Mouse (Mus musculus) cerebellum, adult 8-10 months (tissue): Measurements from ENCODE around the gene Ttyh3.

Experiments used
- DNase-seq: peaks from one replicate; pipeline ENCODE4 v3.0.0; 2022

Gene Ttyh3

DNA sequence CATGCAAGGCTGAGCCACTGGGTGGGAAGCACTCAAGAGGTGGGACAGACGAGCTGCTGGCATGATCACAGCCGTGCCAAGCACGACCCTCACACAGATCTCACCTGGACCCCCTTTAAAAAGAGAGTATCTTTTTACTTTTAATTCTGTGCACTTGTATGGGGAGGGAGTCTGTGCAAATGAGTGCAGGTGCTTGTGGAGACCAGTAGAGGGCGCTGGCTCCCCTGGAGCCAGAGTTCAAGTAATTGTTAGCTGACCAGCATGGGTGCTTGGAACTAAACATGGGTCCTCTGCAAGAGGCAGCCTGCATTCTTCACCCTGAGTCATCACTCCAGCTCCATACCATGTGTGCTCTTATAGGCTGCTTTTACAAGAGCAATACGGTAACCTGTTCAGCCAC is 21.3 kb downstream of the Ttyh3 start:
- no peak for DNase-seq

DNA sequence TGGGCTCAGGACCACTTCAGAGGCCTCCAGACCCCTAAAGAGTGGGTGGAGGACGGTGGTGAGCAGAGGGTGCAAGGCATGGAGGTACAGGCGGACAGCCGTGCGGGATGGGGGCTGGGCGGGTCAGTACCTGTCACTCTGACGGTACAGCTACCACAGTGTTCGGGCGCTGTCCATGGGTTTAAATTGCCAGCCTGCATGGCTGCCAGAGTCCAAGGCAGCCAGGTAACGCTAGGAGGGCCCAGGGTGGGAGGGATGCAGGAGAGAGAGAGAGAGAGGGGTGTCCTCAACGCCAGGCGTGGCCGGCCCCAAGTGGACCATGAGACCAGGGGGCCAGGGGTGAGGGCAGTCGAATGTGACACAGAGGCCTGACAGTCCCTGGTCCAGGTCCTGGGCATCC is 23.9 kb downstream of the Ttyh3 start:
- DNase-seq: no peak

- no peak for DNase-seq
Measured at GRCm38 (mm10) chr5:140624238-140624637, 24.6 kb downstream of the Ttyh3 start.

GRCm38 (mm10) chr5:140623791-140624190 is 25.0 kb downstream of the Ttyh3 start:
- no peak for DNase-seq

- DNase-seq: no peak
Measured at GRCm38 (mm10) chr5:140622978-140623670, 25.7 kb downstream of the Ttyh3 start.

DNA sequence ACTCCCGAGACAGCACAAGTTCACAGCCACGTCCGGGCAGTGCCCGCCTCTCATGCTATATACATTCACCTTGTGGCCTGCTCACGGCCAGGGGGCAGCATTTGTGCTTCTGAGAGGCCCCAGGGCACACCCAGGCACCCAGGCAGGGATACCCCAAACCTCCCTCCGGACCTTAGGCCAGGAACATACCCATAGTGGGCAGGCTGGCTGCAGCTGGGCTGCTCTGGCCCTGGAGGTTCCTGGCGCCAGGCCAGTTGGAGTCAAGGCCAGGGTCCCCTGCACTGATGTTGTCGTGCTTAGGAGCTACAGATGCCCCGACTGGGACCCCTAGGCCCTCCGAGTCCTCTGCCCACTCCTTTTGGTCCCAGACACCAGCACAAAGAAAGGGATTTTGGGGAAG is 27.3 kb downstream of the Ttyh3 start:
- no peak for DNase-seq

GRCm38 (mm10) chr5:140621092-140621491 is 27.7 kb downstream of the Ttyh3 start:
- no peak for DNase-seq

DNA sequence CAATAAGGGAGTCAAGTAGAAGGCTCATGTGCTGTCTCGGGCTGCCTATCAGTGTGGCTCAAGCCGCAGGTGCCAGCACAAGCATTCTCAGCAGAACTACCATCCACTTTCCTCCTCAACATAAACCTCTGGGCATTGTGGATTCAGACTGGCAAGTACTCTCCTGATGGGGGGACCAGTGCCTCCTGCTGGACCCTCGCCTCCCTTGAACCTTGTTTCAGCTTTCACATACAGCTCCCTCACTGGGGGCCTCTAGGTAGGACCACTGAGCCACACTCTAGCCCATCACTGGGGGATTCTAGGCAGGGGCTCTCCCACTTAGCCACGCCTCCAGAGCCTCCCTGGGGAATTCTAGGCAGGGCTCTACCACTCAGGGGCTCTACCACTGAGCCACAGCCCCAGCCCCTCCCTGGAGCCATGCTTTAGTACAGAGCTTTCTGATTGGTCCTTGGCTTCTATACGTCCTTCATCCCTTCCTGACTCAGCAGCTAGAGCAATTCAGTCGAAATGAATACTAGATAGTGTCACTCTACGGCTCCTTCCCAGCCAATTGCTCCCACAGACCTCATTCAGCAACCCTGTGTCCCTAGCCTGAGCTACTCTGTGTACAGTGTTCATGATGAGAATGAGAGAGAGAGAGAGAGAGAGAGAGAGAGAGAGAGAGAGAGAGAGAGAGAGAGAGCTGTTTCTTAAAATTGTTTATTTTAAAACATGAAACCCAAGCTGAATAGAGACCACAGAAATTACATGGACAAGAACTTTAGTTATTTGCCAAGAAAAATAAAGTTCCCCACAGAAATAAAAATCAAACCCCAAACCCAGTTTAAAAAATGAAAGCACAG is 28.7 kb downstream of the Ttyh3 start:
- no peak for DNase-seq

GRCm38 (mm10) chr5:140619151-140619771 is 29.6 kb downstream of the Ttyh3 start:
- no peak for DNase-seq

DNA sequence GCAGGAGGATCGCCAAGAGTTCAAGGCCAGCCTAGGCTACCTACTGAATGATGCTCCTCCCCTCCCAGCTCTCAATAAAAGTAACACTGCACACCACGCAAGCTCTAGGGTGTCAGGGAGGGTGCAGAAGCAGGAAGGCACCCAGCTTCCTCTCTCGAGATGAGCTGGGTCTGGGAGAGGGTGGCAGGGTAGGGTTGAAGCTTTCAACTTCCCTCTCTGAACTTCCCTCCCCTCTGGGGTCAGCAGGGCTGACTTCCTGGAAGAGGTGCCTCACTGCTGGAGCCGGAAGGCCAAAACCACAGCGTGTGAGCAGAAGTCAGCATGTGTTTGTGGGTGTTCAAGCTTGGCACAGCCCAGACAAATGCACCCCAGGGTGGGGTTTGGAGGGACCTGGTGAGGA is 31.1 kb downstream of the Ttyh3 start:
- DNase-seq: no peak

- DNase-seq: no peak
Measured at GRCm38 (mm10) chr5:140616691-140617090, 32.1 kb downstream of the Ttyh3 start.

DNA sequence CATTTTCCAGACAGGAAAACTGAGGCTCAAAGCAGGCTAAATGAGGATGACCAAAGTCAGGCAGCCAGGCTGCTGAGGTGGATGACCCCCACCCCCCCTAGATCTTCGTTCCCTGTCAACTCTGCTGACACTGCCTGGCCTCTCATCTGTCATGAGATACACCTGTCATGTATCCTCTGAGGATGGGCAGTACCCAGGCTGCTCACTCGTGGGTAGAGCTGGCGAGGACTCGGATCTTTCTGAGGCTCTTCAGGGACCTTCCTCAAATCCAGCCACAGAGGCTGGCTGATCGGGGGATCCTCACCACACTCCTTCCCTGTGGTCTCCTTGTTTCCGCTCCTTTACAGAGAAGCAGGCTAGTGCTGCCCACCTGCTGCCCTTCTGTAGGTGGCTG is 32.7 kb downstream of the Ttyh3 start:
- DNase-seq: no peak

GRCm38 (mm10) chr5:140615321-140616109 is 33.3 kb downstream of the Ttyh3 start:
- no peak for DNase-seq

DNA sequence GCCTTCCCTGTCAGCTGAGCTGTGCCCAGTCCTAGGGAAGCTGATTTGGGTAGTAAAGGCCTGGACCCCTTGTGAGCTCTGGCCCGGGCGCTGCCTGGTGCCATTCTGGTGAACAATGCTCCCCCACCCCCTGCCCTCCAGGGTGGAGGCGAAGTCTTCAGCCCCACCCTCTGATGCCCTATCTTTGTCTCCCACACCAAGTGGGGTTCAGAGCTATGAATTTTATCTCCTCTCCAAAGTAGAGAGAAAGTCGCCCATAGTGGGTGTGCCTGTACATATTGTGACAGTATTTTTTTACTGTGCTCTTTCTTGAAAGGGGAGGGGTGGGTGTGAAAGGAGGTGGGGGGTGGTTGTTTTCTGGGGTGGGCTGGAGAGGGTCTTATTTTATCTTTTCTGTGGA is 34.0 kb downstream of the Ttyh3 start:
- no peak for DNase-seq

DNA sequence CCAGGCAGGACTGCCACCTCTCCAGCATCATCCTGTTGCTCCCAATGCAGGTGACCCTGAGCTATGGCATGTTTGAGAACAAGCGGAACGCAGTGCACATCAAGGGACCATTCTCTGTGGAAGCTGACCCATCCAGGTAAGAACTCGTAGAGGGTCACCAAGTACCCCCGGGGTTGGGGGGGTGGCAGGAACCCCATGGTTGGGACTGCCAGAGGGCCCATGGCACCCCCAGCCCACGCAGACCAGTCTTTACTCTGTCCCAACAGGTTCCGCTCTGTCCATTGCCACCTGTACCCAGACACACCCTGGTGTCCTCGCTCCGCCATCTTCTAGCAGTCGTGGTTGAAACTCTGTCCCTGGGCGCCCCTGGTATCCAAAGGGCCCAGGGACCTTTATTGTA is 34.7 kb downstream of the Ttyh3 start:
- DNase-seq: no peak

GRCm38 (mm10) chr5:140612191-140612590 is 36.6 kb downstream of the Ttyh3 start:
- no peak for DNase-seq

DNA sequence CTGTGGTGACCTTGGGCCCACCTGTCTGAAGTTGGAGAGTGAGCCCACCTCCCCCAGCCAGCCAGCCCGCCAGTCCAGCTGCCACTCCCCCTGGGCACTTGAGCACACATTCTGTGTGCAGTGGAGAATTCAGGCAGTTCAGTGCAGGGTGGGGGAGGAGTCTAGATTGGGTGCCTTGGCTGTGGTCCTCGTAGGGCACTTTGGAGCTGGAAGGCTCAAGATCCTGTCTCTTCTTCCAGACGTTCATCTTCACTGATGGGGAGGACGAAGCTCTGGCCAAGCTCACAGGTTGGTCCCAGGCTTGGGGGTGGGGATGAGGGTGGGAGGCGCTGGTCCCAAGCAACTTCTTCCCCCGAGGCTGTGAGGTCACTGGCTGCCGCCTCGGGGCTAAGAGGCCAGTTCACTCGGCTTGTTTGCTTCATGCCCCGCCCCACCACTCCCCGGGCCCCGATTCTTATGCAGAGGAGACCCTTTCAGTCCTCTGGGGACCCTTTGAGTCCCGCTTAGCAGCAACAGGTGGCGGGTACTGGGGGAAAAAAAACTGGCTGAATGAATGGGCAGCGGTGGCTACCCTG is 37.1 kb downstream of the Ttyh3 start:
- no peak for DNase-seq

- peak; percentile 27 for DNase-seq
Measured at GRCm38 (mm10) chr5:140611021-140611583, 37.7 kb downstream of the Ttyh3 start.

GRCm38 (mm10) chr5:140610273-140611011 is 38.4 kb downstream of the Ttyh3 start:
- no peak for DNase-seq

- no peak for DNase-seq
Measured at GRCm38 (mm10) chr5:140609511-140610272, 39.1 kb downstream of the Ttyh3 start.

GRCm38 (mm10) chr5:140608634-140609015 is 40.2 kb downstream of the Ttyh3 start:
- DNase-seq: no peak
